Mouse (Mus musculus): ENCODE measurements at regions not wholly inside any gene's neighbourhood (a gene's known extent, or its start where the extent isn't known, plus 50 kb on each side); places are given as distances from the start of the nearest gene placed in this dataset.

GRCm38 (mm10) chr14:74222093-74222492 is 418.5 kb upstream of the Htr2a start:
- Histone ChIP-seq H3K4me3 (ENCODE audit: low read length) (no peak overlapping the region), H3K4me2 (replicated peaks; ENCODE audit: low read depth, low read length) (no peak overlapping the region), H3K9ac (replicated peaks; ENCODE audit: low read length) (no peak overlapping the region), H3K36me3 (ENCODE audit: insufficient read depth, low read length) (no peaks in the 10 kb centered on the region), H3K4me1 (ENCODE audit: insufficient read depth, low read length) (0 out of 2 replicates have a peak, but pooled peaks cover 7% of the 10 kb centered on the region), H3K27me3 (ENCODE audit: insufficient read depth, low read length) (no peaks in the 10 kb centered on the region), H3K27ac (ENCODE audit: low read length) (no peak overlapping the region), H3K9me3 (ENCODE audit: low read length) (no peaks in the 10 kb centered on the region)
- WGBS: 71% methylated on average over 1 of the region's 1 CpGs
- ATAC-seq (ENCODE audit: low FRiP score, low TSS enrichment): no peak

DNA sequence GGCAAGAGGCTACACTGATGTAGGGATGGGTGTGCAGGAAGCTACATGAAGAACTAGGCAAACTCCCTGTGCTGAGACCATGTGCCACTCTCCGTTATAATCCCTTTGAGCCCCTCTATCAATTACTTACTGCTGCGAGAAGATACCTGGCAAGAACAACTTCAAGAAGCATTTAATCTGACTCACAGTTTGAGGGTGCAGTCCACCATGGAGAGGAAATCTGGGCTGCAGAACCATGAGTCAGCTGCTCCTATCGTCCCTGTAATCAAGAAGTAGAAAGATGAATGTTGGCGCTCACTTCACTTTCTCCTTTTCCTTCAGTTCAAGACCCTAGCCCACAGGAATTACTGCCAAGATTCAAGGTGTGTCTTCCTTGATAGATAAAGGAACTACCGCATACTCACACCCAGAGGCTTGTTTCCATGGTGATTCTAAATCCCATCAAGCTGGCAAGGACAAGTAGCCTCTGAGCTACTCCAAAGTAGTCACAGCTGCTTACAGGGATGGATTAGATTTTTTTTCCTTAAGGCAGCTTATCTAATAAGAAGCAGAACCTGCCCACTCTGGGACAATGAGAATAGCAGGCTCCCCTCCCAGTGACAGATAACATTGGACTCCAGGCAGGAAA is 411.0 kb upstream of the Htr2a start:
- Histone ChIP-seq H3K4me2 (replicated peaks; ENCODE audit: low read depth, low read length) (no peak overlapping the region), H3K4me1 (ENCODE audit: insufficient read depth, low read length) (no peaks in the 10 kb centered on the region), H3K9me3 (ENCODE audit: low read length) (no peaks in the 10 kb centered on the region), H3K27ac (ENCODE audit: low read length) (no peak overlapping the region), H3K27me3 (ENCODE audit: insufficient read depth, low read length) (no peaks in the 10 kb centered on the region), H3K36me3 (ENCODE audit: insufficient read depth, low read length) (no peaks in the 10 kb centered on the region), H3K4me3 (ENCODE audit: low read length) (no peak overlapping the region), H3K9ac (replicated peaks; ENCODE audit: low read length) (no peak overlapping the region)
- WGBS: 85% methylated on average over 5 of the region's 5 CpGs
- no peak for ATAC-seq (ENCODE audit: low FRiP score, low TSS enrichment)

DNA sequence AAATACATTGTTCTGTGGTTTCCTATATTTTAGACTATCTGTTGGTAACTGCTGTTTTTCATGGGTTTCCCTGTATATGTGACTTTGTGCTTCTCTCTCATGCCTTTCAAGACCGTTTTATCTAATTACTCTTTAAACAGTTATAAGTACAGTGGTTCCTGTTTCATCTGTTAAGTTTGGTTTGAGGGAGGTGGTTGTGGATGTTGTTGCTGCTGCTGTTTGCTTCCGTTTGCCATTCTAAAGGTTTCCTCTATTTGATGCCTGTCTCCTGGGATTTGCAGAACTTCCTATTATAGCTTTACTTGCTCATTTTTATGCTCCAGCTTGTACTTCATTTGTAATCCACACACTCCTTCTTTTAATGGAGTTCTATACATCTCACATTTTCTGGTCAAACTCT is 400.4 kb upstream of the Htr2a start:
- Histone ChIP-seq H3K27ac (ENCODE audit: low read length) (no peak overlapping the region), H3K4me3 (ENCODE audit: low read length) (no peak overlapping the region), H3K4me1 (ENCODE audit: insufficient read depth, low read length) (no peaks in the 10 kb centered on the region), H3K4me2 (replicated peaks; ENCODE audit: low read depth, low read length) (no peak overlapping the region), H3K27me3 (ENCODE audit: insufficient read depth, low read length) (no peaks in the 10 kb centered on the region), H3K9ac (replicated peaks; ENCODE audit: low read length) (no peak overlapping the region), H3K9me3 (ENCODE audit: low read length) (no peaks in the 10 kb centered on the region), H3K36me3 (ENCODE audit: insufficient read depth, low read length) (no peaks in the 10 kb centered on the region)
- ATAC-seq (ENCODE audit: low FRiP score, low TSS enrichment): no peak
- WGBS: 56% methylated on average over 2 of the region's 2 CpGs

DNA sequence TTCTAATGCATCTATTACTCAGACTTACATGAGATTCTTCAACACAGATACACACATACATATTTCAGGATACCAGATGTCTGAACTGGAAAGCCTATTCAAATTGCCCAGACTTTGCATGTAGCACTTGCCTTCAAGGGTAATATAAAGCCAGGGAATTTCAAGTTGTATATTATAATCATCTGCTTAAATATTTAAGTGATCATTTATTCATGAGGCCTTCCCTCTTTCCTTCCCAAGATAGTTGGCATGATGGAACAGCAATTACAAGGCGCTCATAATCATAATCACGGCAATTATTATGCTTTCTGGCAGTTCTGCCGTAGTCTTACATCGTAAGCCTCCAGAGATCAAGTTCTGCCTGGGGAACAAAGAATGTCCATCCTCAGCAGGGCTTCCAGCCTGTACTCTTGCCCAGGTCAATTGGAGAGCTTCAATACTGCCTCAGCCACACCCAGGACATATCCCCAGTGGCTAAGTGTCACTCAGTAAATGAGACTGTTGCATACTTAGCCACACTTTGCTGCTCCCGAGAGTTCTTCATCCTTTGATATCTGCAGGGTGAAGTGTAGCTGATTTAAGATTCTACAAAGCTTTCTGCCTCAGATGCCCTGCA is 391.3 kb upstream of the Htr2a start:
- Histone ChIP-seq H3K4me3 (ENCODE audit: low read length) (no peak overlapping the region), H3K36me3 (ENCODE audit: insufficient read depth, low read length) (no peaks in the 10 kb centered on the region), H3K4me2 (replicated peaks; ENCODE audit: low read depth, low read length) (no peak overlapping the region), H3K9ac (replicated peaks; ENCODE audit: low read length) (no peak overlapping the region), H3K27me3 (ENCODE audit: insufficient read depth, low read length) (no peaks in the 10 kb centered on the region), H3K27ac (ENCODE audit: low read length) (no peak overlapping the region), H3K4me1 (ENCODE audit: insufficient read depth, low read length) (no peaks in the 10 kb centered on the region), H3K9me3 (ENCODE audit: low read length) (no peaks in the 10 kb centered on the region)
- no peak for ATAC-seq (ENCODE audit: low FRiP score, low TSS enrichment)
- 89% methylated on average over 5 of the region's 5 CpGs for WGBS

- H3K4me3 ChIP-seq (ENCODE audit: low read length): no peak overlapping the region
- no peaks in the 10 kb centered on the region for H3K27me3 ChIP-seq (ENCODE audit: insufficient read depth, low read length)
- 59% methylated on average over 2 of the region's 2 CpGs for WGBS
- no peak for ATAC-seq (ENCODE audit: low FRiP score, low TSS enrichment)
- H3K36me3 ChIP-seq (ENCODE audit: insufficient read depth, low read length): no peaks in the 10 kb centered on the region
- no peaks in the 10 kb centered on the region for H3K4me1 ChIP-seq (ENCODE audit: insufficient read depth, low read length)
- no peak overlapping the region for H3K9ac ChIP-seq (replicated peaks; ENCODE audit: low read length)
- no peak overlapping the region for H3K27ac ChIP-seq (ENCODE audit: low read length)
- no peak overlapping the region for H3K4me2 ChIP-seq (replicated peaks; ENCODE audit: low read depth, low read length)
- no peaks in the 10 kb centered on the region for H3K9me3 ChIP-seq (ENCODE audit: low read length)
Observed at GRCm38 (mm10) chr14:74250021-74250420, 390.6 kb upstream of the Htr2a start.

DNA sequence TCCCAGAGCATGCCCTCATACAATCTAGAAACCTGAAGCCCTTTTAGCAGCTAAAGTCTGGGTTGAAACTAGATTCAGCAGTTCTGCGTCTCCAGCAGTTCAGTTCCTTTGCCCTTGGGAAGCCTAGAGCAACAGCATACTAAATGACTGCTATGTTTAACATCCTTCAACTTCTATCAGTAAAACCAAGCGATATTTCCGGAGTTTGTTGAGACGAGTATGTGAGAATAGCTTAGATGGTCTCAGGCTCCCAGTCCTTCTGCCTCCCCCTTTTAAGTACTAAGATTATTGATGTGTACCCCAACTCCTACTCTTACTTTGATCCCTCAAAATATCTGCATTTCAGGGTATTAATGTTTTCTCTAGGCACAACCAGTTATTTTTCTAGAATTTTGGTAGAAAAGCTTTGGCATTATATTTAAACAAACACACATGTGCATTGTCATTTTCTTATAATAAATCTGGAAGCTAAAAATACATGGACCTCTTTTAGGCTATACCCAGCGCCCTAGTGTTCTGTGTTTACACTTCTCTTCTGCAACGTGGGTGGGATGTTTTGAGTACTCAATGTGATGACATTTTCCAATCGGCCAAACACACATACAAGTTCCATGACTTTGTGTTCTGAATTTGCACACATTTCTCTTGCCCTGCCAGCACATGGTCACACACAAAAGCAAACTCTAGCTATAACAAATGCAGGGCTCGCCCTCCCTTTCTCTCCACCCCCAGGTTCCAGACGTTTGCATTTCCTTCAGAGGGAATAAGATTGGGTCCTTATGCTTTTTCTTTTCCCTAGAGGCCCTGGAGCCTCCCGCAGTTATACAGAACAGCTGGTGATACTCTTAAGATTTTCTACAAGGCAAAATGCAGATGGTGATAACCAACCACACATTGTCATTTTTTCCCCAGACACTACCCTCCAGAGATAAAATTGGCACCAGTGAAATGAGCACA is 388.2 kb upstream of the Htr2a start:
- no peaks in the 10 kb centered on the region for H3K9me3 ChIP-seq (ENCODE audit: low read length)
- no peaks in the 10 kb centered on the region for H3K27me3 ChIP-seq (ENCODE audit: insufficient read depth, low read length)
- H3K4me1 ChIP-seq (ENCODE audit: insufficient read depth, low read length): no peaks in the 10 kb centered on the region
- no peak overlapping the region for H3K4me3 ChIP-seq (ENCODE audit: low read length)
- H3K4me2 ChIP-seq (replicated peaks; ENCODE audit: low read depth, low read length): no peak overlapping the region
- H3K27ac ChIP-seq (ENCODE audit: low read length): no peak overlapping the region
- no peaks in the 10 kb centered on the region for H3K36me3 ChIP-seq (ENCODE audit: insufficient read depth, low read length)
- no peak overlapping the region for H3K9ac ChIP-seq (replicated peaks; ENCODE audit: low read length)
- WGBS: 68% methylated on average over 10 of the region's 10 CpGs
- ATAC-seq (ENCODE audit: low FRiP score, low TSS enrichment): no peak

DNA sequence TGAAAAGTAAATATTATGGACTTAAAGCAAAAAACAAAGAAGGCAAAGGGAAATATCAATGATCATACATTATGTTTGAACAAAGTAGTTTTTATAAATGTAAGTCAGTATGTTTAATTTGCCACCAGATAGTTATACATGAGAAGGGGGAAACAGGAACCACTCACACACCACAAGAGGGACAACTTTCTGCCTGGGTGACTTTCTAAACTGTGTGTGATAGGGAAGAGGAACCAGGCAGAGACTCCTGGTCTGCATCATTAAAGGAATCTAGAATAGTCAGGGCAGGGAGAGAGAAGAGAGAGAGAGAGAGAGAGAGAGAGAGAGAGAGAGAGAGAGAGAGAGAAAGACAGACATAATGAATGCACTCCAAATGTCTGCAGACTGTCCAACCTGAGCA is 385.6 kb upstream of the Htr2a start:
- H3K36me3 ChIP-seq (ENCODE audit: insufficient read depth, low read length): no peaks in the 10 kb centered on the region
- H3K9me3 ChIP-seq (ENCODE audit: low read length): no peaks in the 10 kb centered on the region

DNA sequence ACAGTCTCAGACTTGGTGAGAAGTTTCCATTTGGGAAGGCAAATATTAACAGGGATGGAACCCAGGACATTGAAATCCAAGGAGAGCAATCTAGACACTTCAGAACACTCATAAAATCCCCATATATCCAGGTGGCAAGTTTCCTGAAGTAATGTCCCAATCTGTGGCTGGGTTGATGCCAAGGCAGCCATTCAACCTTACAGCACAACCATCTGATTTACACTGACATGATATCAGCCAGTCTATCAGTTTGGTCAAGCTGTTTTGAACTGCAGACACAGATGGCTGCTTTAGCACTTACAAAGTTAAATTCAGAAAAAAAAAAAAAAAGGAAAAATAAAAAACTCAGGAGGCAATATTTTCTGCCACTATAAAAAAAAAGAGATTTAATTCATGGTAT is 381.2 kb upstream of the Htr2a start:
- Histone ChIP-seq H3K4me2 (replicated peaks; ENCODE audit: low read depth, low read length) (no peak overlapping the region), H3K27me3 (ENCODE audit: insufficient read depth, low read length) (no peaks in the 10 kb centered on the region), H3K9ac (replicated peaks; ENCODE audit: low read length) (no peak overlapping the region), H3K4me3 (ENCODE audit: low read length) (no peak overlapping the region), H3K27ac (ENCODE audit: low read length) (no peak overlapping the region), H3K36me3 (ENCODE audit: insufficient read depth, low read length) (no peaks in the 10 kb centered on the region), H3K4me1 (ENCODE audit: insufficient read depth, low read length) (no peaks in the 10 kb centered on the region), H3K9me3 (ENCODE audit: low read length) (no peaks in the 10 kb centered on the region)
- no peak for ATAC-seq (ENCODE audit: low FRiP score, low TSS enrichment)

More for the DNA sequence above, 385.6 kb upstream of the Htr2a start:
- no peak for ATAC-seq (ENCODE audit: low FRiP score, low TSS enrichment)
- no peaks in the 10 kb centered on the region for H3K4me1 ChIP-seq (ENCODE audit: insufficient read depth, low read length)
- no peak overlapping the region for H3K9ac ChIP-seq (replicated peaks; ENCODE audit: low read length)
- no peak overlapping the region for H3K27ac ChIP-seq (ENCODE audit: low read length)
- H3K4me3 ChIP-seq (ENCODE audit: low read length): no peak overlapping the region
- H3K4me2 ChIP-seq (replicated peaks; ENCODE audit: low read depth, low read length): no peak overlapping the region
- H3K27me3 ChIP-seq (ENCODE audit: insufficient read depth, low read length): no peaks in the 10 kb centered on the region

DNA sequence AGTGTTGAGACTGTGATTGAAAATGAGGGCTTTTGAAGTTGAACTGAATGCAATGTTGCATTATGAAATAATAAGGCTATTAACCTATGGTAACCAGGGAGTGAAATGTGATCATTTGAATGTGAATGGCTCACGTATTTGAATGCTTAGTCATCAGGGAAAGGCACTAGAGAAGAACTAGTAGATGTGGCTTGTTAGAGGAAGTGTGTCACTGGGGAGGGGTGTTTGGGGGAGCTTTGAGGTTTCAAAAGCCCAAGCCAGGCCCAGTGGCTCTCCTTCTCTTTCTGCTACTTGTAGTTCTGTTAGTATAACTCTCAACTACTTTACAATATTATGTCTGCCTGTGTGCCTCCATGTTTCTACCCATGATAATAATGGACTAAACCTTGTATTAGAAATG is 373.6 kb upstream of the Htr2a start:
- 80% methylated on average over 1 of the region's 1 CpGs for WGBS
- H3K27ac ChIP-seq (ENCODE audit: low read length): no peak overlapping the region
- no peak overlapping the region for H3K4me2 ChIP-seq (replicated peaks; ENCODE audit: low read depth, low read length)
- H3K27me3 ChIP-seq (ENCODE audit: insufficient read depth, low read length): no peaks in the 10 kb centered on the region
- H3K4me3 ChIP-seq (ENCODE audit: low read length): no peak overlapping the region
- no peaks in the 10 kb centered on the region for H3K36me3 ChIP-seq (ENCODE audit: insufficient read depth, low read length)
- H3K9me3 ChIP-seq (ENCODE audit: low read length): no peaks in the 10 kb centered on the region
- no peak for ATAC-seq (ENCODE audit: low FRiP score, low TSS enrichment)
- H3K9ac ChIP-seq (replicated peaks; ENCODE audit: low read length): no peak overlapping the region
- H3K4me1 ChIP-seq (ENCODE audit: insufficient read depth, low read length): no peaks in the 10 kb centered on the region

- WGBS: 65% methylated on average over 3 of the region's 3 CpGs
- Histone ChIP-seq H3K4me2 (replicated peaks; ENCODE audit: low read depth, low read length) (no peak overlapping the region), H3K4me3 (ENCODE audit: low read length) (no peak overlapping the region)
Observed at GRCm38 (mm10) chr14:74294560-74294959, 346.1 kb upstream of the Htr2a start.

More at GRCm38 (mm10) chr14:74294560-74294959, 346.1 kb upstream of the Htr2a start:
- Histone ChIP-seq H3K27ac (ENCODE audit: low read length) (no peak overlapping the region), H3K36me3 (ENCODE audit: insufficient read depth, low read length) (no peaks in the 10 kb centered on the region), H3K9me3 (ENCODE audit: low read length) (no peaks in the 10 kb centered on the region), H3K9ac (replicated peaks; ENCODE audit: low read length) (no peak overlapping the region), H3K27me3 (ENCODE audit: insufficient read depth, low read length) (no peaks in the 10 kb centered on the region), H3K4me1 (ENCODE audit: insufficient read depth, low read length) (no peaks in the 10 kb centered on the region)
- ATAC-seq (ENCODE audit: low FRiP score, low TSS enrichment): no peak

Measured in kidney, embryonic 16.5 days (tissue).